Mouse (Mus musculus) midbrain, embryonic 12.5 days (tissue): ENCODE measurements around the gene Tmem44. TPM values are rescaled to one million over a fixed set of nuclear protein-coding genes. Genes with fewer than 3 reads are reported as not detected.
"Not testable (repeated sequence)": the region's sequence is repeated elsewhere in the genome, so short reads cannot be mapped to it uniquely, and the experiment has no call there.

Source experiments
- ATAC-seq: fragments of 200-750 bp; cut with Nextera tagmentation; 2 replicates; pipeline ENCODE4 v1.8.0; 2017; ENCODE audit warnings: low read depth, moderate TSS enrichment, moderate library complexity; ENCODE audit not compliant: low FRiP score
- H3K27ac ChIP-seq: fragments of 300-500 bp; sonication (generic); replicated peaks from 2 replicates; pipeline ENCODE4 v1.5.1; 2016; ENCODE audit warnings: mild to moderate bottlenecking
- H3K27me3 ChIP-seq: fragments of 300-500 bp; sonication (generic); 2 replicates; pipeline ENCODE4 v1.6.1; 2016; ENCODE audit warnings: mild to moderate bottlenecking
- H3K36me3 ChIP-seq: fragments of 300-500 bp; sonication (generic); 2 replicates; pipeline ENCODE4 v1.6.1; 2016
- H3K4me1 ChIP-seq: fragments of 300-500 bp; sonication (generic); 2 replicates; pipeline ENCODE4 v1.6.1; 2016
- H3K4me2 ChIP-seq: fragments of 300-500 bp; sonication (generic); replicated peaks from 2 replicates; pipeline ENCODE4 v1.6.1; 2016; ENCODE audit warnings: mild to moderate bottlenecking, moderate library complexity
- H3K4me3 ChIP-seq: fragments of 300-500 bp; sonication (generic); 2 replicates; pipeline ENCODE4 v1.5.1; 2016; ENCODE audit warnings: mild to moderate bottlenecking
- H3K9ac ChIP-seq: fragments of 300-500 bp; sonication (generic); replicated peaks from 2 replicates; pipeline ENCODE4 v1.6.1; 2016; ENCODE audit warnings: mild to moderate bottlenecking, moderate library complexity
- H3K9me3 ChIP-seq: fragments of 300-500 bp; sonication (generic); 2 replicates; pipeline ENCODE4 v1.6.1; 2016; ENCODE audit warnings: mild to moderate bottlenecking
- WGBS: fragments of 180-500 bp; shearing (Covaris S2); methylation state at CpG from one replicate; pipeline ENCODE4 v1.1.7; 2016; 5-methylcytosine and 5-hydroxymethylcytosine counted together
- polyA plus RNA-seq: library from polyadenylated mRNA; unstranded; fragments of >200 nt; fragmentation: Nextera tagmentation; extraction: Ambion mirVana; gene quantifications from 2 replicates; pipeline ENCODE4 v1.2.1, GENCODE M21; 2016

Tmem44 gene
- polyA plus RNA-seq, 1 experiment from 2014 or later, result 55.1 TPM

- Histone ChIP-seq H3K27me3 (peaks cover 12% of the 10 kb centered on the region), H3K4me2 (no peak overlapping the region), H3K9ac (no peak overlapping the region), H3K4me3 (no peak overlapping the region), H3K9me3 (no peaks in the 10 kb centered on the region), H3K36me3 (no peaks in the 10 kb centered on the region), H3K4me1 (0 out of 2 replicates have a peak, but pooled peaks cover 4% of the 10 kb centered on the region), H3K27ac (no peak overlapping the region)
- no peak for ATAC-seq
- WGBS, result 7% methylated on average over 3 of the region's 3 CpGs
These were observed 73.6 kb downstream of the Tmem44 start for GRCm38 (mm10) chr16:30477006-30477405.

GRCm38 (mm10) chr16:30475633-30476461 lies 74.8 kb downstream of the Tmem44 start:
- ATAC-seq, result no peak
- Histone ChIP-seq H3K27ac (no peak overlapping the region; the same call in 1 of the 2 replicates), H3K36me3 (no peaks in the 10 kb centered on the region), H3K4me1 (0 out of 2 replicates have a peak, but pooled peaks cover 4% of the 10 kb centered on the region), H3K27me3 (peaks cover 10% of the 10 kb centered on the region), H3K4me3 (no peak overlapping the region), H3K4me2 (no peak overlapping the region), H3K9ac (no peak overlapping the region), H3K9me3 (0 out of 2 replicates have a peak, but pooled peaks cover 8% of the 10 kb centered on the region)
- 55% methylated on average over 10 of the region's 10 CpGs for WGBS

- 74% methylated on average over 5 of the region's 5 CpGs for WGBS
- Histone ChIP-seq H3K36me3 (no peaks in the 10 kb centered on the region), H3K9me3 (0 out of 2 replicates have a peak, but pooled peaks cover 8% of the 10 kb centered on the region), H3K4me1 (0 out of 2 replicates have a peak, but pooled peaks cover 4% of the 10 kb centered on the region), H3K27ac (no peak overlapping the region), H3K4me3 (no peak overlapping the region), H3K9ac (no peak overlapping the region), H3K27me3 (peaks cover 9% of the 10 kb centered on the region), H3K4me2 (no peak overlapping the region)
- ATAC-seq, result no peak
These were observed 78.2 kb downstream of the Tmem44 start for GRCm38 (mm10) chr16:30472447-30472846.

- 88% methylated on average over 2 of the region's 2 CpGs for WGBS
- no peak overlapping the region for H3K4me3 ChIP-seq
- ATAC-seq, result no peak
- no peak overlapping the region for H3K9ac ChIP-seq
- H3K9me3 ChIP-seq, result 0 out of 2 replicates have a peak, but pooled peaks cover 8% of the 10 kb centered on the region
- H3K4me2 ChIP-seq, result no peak overlapping the region
- peaks cover 7% of the 10 kb centered on the region for H3K27me3 ChIP-seq
- 0 out of 2 replicates have a peak, but pooled peaks cover 4% of the 10 kb centered on the region for H3K4me1 ChIP-seq
- no peaks in the 10 kb centered on the region for H3K36me3 ChIP-seq
- H3K27ac ChIP-seq, result no peak overlapping the region
These were observed 78.7 kb downstream of the Tmem44 start for GRCm38 (mm10) chr16:30471912-30472311.

GRCm38 (mm10) chr16:30468944-30469343 lies 81.7 kb downstream of the Tmem44 start:
- no peak overlapping the region for H3K27ac ChIP-seq
- H3K9ac ChIP-seq, result no peak overlapping the region
- no peaks in the 10 kb centered on the region for H3K4me1 ChIP-seq
- 91% methylated on average over 6 of the region's 6 CpGs for WGBS
- no peak overlapping the region for H3K4me2 ChIP-seq
- H3K27me3 ChIP-seq, result no peaks in the 10 kb centered on the region
- H3K9me3 ChIP-seq, result 0 out of 2 replicates have a peak, but pooled peaks cover 8% of the 10 kb centered on the region
- no peak overlapping the region for H3K4me3 ChIP-seq
- ATAC-seq, result no peak
- no peaks in the 10 kb centered on the region for H3K36me3 ChIP-seq

- no peak overlapping the region for H3K27ac ChIP-seq
- no peak overlapping the region for H3K4me2 ChIP-seq
- 86% methylated on average over 5 of the region's 5 CpGs for WGBS
These were observed 84.9 kb downstream of the Tmem44 start for GRCm38 (mm10) chr16:30465680-30466298.

GRCm38 (mm10) chr16:30464742-30465141 lies 85.9 kb downstream of the Tmem44 start:
- not testable (repeated sequence) for H3K27me3 ChIP-seq, H3K4me2 ChIP-seq, H3K4me1 ChIP-seq, H3K4me3 ChIP-seq, H3K9me3 ChIP-seq, H3K9ac ChIP-seq, H3K27ac ChIP-seq, ATAC-seq, H3K36me3 ChIP-seq
- WGBS, result 91% methylated on average over 3 of the region's 3 CpGs

More at GRCm38 (mm10) chr16:30465680-30466298, 84.9 kb downstream of the Tmem44 start:
- Histone ChIP-seq H3K4me1 (no peaks in the 10 kb centered on the region), H3K36me3 (no peaks in the 10 kb centered on the region), H3K9me3 (peaks cover 4% of the 10 kb centered on the region; the same call in 1 of the 2 replicates), H3K9ac (no peak overlapping the region), H3K27me3 (no peaks in the 10 kb centered on the region), H3K4me3 (no peak overlapping the region)
- no peak for ATAC-seq

Other genes starting within 250 kb of the Tmem44 start
- gene Gp5, start 240.1 kb downstream of the Tmem44 start, polyA plus RNA-seq, result 1.6 and 1.9 TPM in 2 replicates
- 11.4 and 14.8 TPM in 2 replicates for gene Atp13a3, start 144.9 kb downstream of the Tmem44 start, polyA plus RNA-seq
- gene Lsg1, start 36.8 kb upstream of the Tmem44 start, polyA plus RNA-seq, result 72.2 and 78.1 TPM in 2 replicates
- 9.9 and 16.3 TPM in 2 replicates for gene Fam43a, start 48.9 kb upstream of the Tmem44 start, polyA plus RNA-seq